Mouse (Mus musculus): ENCODE measurements around the gene Smim9. TPM values are rescaled to one million over a fixed set of nuclear protein-coding genes. Genes with fewer than 3 reads are reported as not detected.
"Not testable (repeated sequence)": the region's sequence is repeated elsewhere in the genome, so short reads cannot be mapped to it uniquely, and the experiment has no call there.

Smim9 gene
- polyA plus RNA-seq (2012; rRNA removed) (not detected in 2 replicates), polyA plus RNA-seq (2014; fragmentation: Nextera tagmentation; extraction: Ambion mirVana) (not detected in 2 replicates)

- no peak within 1 kb of the TSS for H3K4me2 ChIP-seq (ENCODE audit: low read depth)
- ATAC-seq (ENCODE audit: insufficient read depth) (no peak), DNase-seq (ENCODE audit: low read depth in 3 of 3, low spot score in 3 of 3) (no peak)
- no peaks in the 10 kb centered on the region for H3K4me1 ChIP-seq (replicated peaks; ENCODE audit: control insufficient read depth in 2 of 2, insufficient read depth in 2 of 2, low read length in 1 of 2)
- no peak within 1 kb of the TSS for H3K4me3 ChIP-seq (ENCODE audit: insufficient read depth in 1 of 2, low read depth in 2 of 2, low read length in 2 of 2)
- H3K27ac ChIP-seq: no peak within 1 kb of the TSS
- no peaks in the 10 kb centered on the region for H3K36me3 ChIP-seq (replicated peaks; ENCODE audit: control insufficient read depth, insufficient read depth, low read depth)
- WGBS (ENCODE audit: insufficient replicate concordance): 26% methylated on average over 1 of the region's 1 CpGs
- H3K9ac ChIP-seq (replicated peaks): no peak within 1 kb of the TSS
- H3K9me3 ChIP-seq (ENCODE audit: control insufficient read depth, low read length): no peaks in the 10 kb centered on the region
- TF ChIP-seq CTCF (IDR thresholded peaks at IDR 0.05; ENCODE audit: low read depth) (no peak), EP300 (IDR thresholded peaks at IDR 0.05; ENCODE audit: low read depth) (no peak)
- no peaks in the 10 kb centered on the region for H3K27me3 ChIP-seq (ENCODE audit: control insufficient read depth, insufficient read depth, low read length)
Measured at GRCm38 (mm10) chrX:75163670-75164069, at the start of gene Smim9. TSS of gene Smim9 (minus strand) at chrX:75163770.

- Histone ChIP-seq H3K27me3 (ENCODE audit: control insufficient read depth, insufficient read depth, low read length) (no peaks in the 10 kb centered on the region), H3K36me3 (replicated peaks; ENCODE audit: control insufficient read depth, insufficient read depth, low read depth) (no peaks in the 10 kb centered on the region), H3K27ac (no peak overlapping the region), H3K9ac (replicated peaks) (peak overlapping the region; percentile 31), H3K9me3 (ENCODE audit: control insufficient read depth, low read length) (no peaks in the 10 kb centered on the region), H3K4me2 (ENCODE audit: low read depth) (peak overlapping the region; percentile 65), H3K4me1 (replicated peaks; ENCODE audit: control insufficient read depth in 2 of 2, insufficient read depth in 2 of 2, low read length in 1 of 2) (peaks cover 0 to 3% of the 10 kb centered on the region in 2 experiments; a peak in 1 of 4 replicates), H3K4me3 (ENCODE audit: insufficient read depth in 1 of 2, low read depth in 2 of 2, low read length in 2 of 2) (peak overlapping the region in 1 of 2 experiments; percentile 40; a peak in 2 of 4 replicates)
- DNase-seq (ENCODE audit: low read depth in 3 of 3, low spot score in 3 of 3) (peak in 2 of 3 experiments; percentile 35 to 37), ATAC-seq (ENCODE audit: insufficient read depth) (peak; percentile 94)
- TF ChIP-seq CTCF (IDR thresholded peaks at IDR 0.05; ENCODE audit: low read depth): peak; percentile 13; the same call in 1 of the 2 replicates
- no peak for TF ChIP-seq EP300 (IDR thresholded peaks at IDR 0.05; ENCODE audit: low read depth)
- WGBS (ENCODE audit: insufficient replicate concordance): 17% methylated on average over 28 of the region's 49 CpGs
Measured at GRCm38 (mm10) chrX:75155576-75156243, 7.9 kb downstream of the Smim9 start.

- no peak for DNase-seq (ENCODE audit: low read depth in 3 of 3, low spot score in 3 of 3)
- ATAC-seq (ENCODE audit: insufficient read depth): no peak
- Histone ChIP-seq H3K4me3 (ENCODE audit: insufficient read depth in 1 of 2, low read depth in 2 of 2, low read length in 2 of 2) (no peak overlapping the region), H3K36me3 (replicated peaks; ENCODE audit: control insufficient read depth, insufficient read depth, low read depth) (no peaks in the 10 kb centered on the region), H3K9me3 (ENCODE audit: control insufficient read depth, low read length) (no peaks in the 10 kb centered on the region), H3K27ac (no peak overlapping the region), H3K27me3 (ENCODE audit: control insufficient read depth, insufficient read depth, low read length) (no peaks in the 10 kb centered on the region), H3K4me1 (replicated peaks; ENCODE audit: control insufficient read depth in 2 of 2, insufficient read depth in 2 of 2, low read length in 1 of 2) (peaks cover 2 to 5% of the 10 kb centered on the region in 2 experiments; a peak in 2 of 4 replicates), H3K9ac (replicated peaks) (no peak overlapping the region), H3K4me2 (ENCODE audit: low read depth) (no peak overlapping the region)
- TF ChIP-seq CTCF (IDR thresholded peaks at IDR 0.05; ENCODE audit: low read depth) (no peak), EP300 (IDR thresholded peaks at IDR 0.05; ENCODE audit: low read depth) (no peak)
- 38% methylated on average over 1 of the region's 1 CpGs for WGBS (ENCODE audit: insufficient replicate concordance)
Measured at GRCm38 (mm10) chrX:75152249-75152648, 11.3 kb downstream of the Smim9 start.

GRCm38 (mm10) chrX:75150304-75150703 is 13.3 kb downstream of the Smim9 start:
- no peak for DNase-seq (ENCODE audit: low read depth in 3 of 3, low spot score in 3 of 3)
- no peak overlapping the region for H3K27ac ChIP-seq
- ATAC-seq (ENCODE audit: insufficient read depth): no peak
- no peak overlapping the region for H3K9ac ChIP-seq (replicated peaks)
- no peak overlapping the region for H3K4me2 ChIP-seq (ENCODE audit: low read depth)
- peaks cover 2 to 3% of the 10 kb centered on the region in 2 experiments; a peak in 2 of 4 replicates for H3K4me1 ChIP-seq (replicated peaks; ENCODE audit: control insufficient read depth in 2 of 2, insufficient read depth in 2 of 2, low read length in 1 of 2)
- no peaks in the 10 kb centered on the region for H3K27me3 ChIP-seq (ENCODE audit: control insufficient read depth, insufficient read depth, low read length)
- H3K36me3 ChIP-seq (replicated peaks; ENCODE audit: control insufficient read depth, insufficient read depth, low read depth): no peaks in the 10 kb centered on the region
- no peak overlapping the region for H3K4me3 ChIP-seq (ENCODE audit: insufficient read depth in 1 of 2, low read depth in 2 of 2, low read length in 2 of 2)
- TF ChIP-seq CTCF (IDR thresholded peaks at IDR 0.05; ENCODE audit: low read depth) (no peak), EP300 (IDR thresholded peaks at IDR 0.05; ENCODE audit: low read depth) (no peak)
- H3K9me3 ChIP-seq (ENCODE audit: control insufficient read depth, low read length): no peaks in the 10 kb centered on the region
- 67% methylated on average over 2 of the region's 2 CpGs for WGBS (ENCODE audit: insufficient replicate concordance)

- Histone ChIP-seq H3K27ac (no peak overlapping the region), H3K4me2 (ENCODE audit: low read depth) (no peak overlapping the region), H3K9me3 (ENCODE audit: control insufficient read depth, low read length) (no peaks in the 10 kb centered on the region), H3K4me3 (ENCODE audit: insufficient read depth in 1 of 2, low read depth in 2 of 2, low read length in 2 of 2) (no peak overlapping the region), H3K36me3 (replicated peaks; ENCODE audit: control insufficient read depth, insufficient read depth, low read depth) (no peaks in the 10 kb centered on the region), H3K27me3 (ENCODE audit: control insufficient read depth, insufficient read depth, low read length) (no peaks in the 10 kb centered on the region), H3K9ac (replicated peaks) (no peak overlapping the region), H3K4me1 (replicated peaks; ENCODE audit: control insufficient read depth in 2 of 2, insufficient read depth in 2 of 2, low read length in 1 of 2) (peaks cover 2 to 3% of the 10 kb centered on the region in 2 experiments; a peak in 2 of 4 replicates)
- TF ChIP-seq EP300 (IDR thresholded peaks at IDR 0.05; ENCODE audit: low read depth) (no peak), CTCF (IDR thresholded peaks at IDR 0.05; ENCODE audit: low read depth) (no peak)
- ATAC-seq (ENCODE audit: insufficient read depth) (no peak), DNase-seq (ENCODE audit: low read depth in 3 of 3, low spot score in 3 of 3) (no peak)
- 60% methylated on average over 4 of the region's 4 CpGs for WGBS (ENCODE audit: insufficient replicate concordance)
Measured at GRCm38 (mm10) chrX:75148414-75148813, 15.2 kb downstream of the Smim9 start.

GRCm38 (mm10) chrX:75143124-75143555 is 20.4 kb downstream of the Smim9 start:
- H3K9me3 ChIP-seq (ENCODE audit: control insufficient read depth, low read length); H3K4me1 ChIP-seq (replicated peaks; ENCODE audit: control insufficient read depth in 2 of 2, insufficient read depth in 2 of 2, low read length in 1 of 2); H3K36me3 ChIP-seq (replicated peaks; ENCODE audit: control insufficient read depth, insufficient read depth, low read depth); H3K27ac ChIP-seq; DNase-seq (ENCODE audit: low read depth in 3 of 3, low spot score in 3 of 3); H3K27me3 ChIP-seq (ENCODE audit: control insufficient read depth, insufficient read depth, low read length): not testable (repeated sequence)
- 17% methylated on average over 34 of the region's 42 CpGs for WGBS (ENCODE audit: insufficient replicate concordance)
- peak; percentile 78 for ATAC-seq (ENCODE audit: insufficient read depth)
- peak overlapping the region; percentile 57 for H3K4me2 ChIP-seq (ENCODE audit: low read depth)
- peak overlapping the region in 1 of 2 experiments; percentile 34; a peak in 2 of 4 replicates for H3K4me3 ChIP-seq (ENCODE audit: insufficient read depth in 1 of 2, low read depth in 2 of 2, low read length in 2 of 2)
- H3K9ac ChIP-seq (replicated peaks): 0 out of 2 replicates have a peak overlapping the region, but pooled peaks have one; percentile 34
